Comparison of ENCODE assay signal across 17 mouse cellular contexts in genomic region chr13:84756796-84757335, GRCm38 (mm10).
DNase-seq lines count a peak whose midpoint lies in the region; ATAC-seq and TF ChIP-seq lines count a peak whose summit lies in the region.
"Had no signal": no experiment of that assay in that cellular context is flagged by ENCODE, and none has a peak within 500 bp of the region (broad histone marks: within the 10 kb centered on the region; RNA-seq: fewer than 3 reads in every experiment).

No protein-coding gene starts in this region.

- no peak for TF ChIP-seq POLR2A in cortical plate, adult 2 months (IDR thresholded peaks at IDR 0.05; ENCODE audit: extremely low read depth, insufficient read depth, low read length)

- TF ChIP-seq CTCF in cortical plate, adult 2 months (IDR thresholded peaks at IDR 0.05; ENCODE audit: extremely low read depth, insufficient read depth, low read length): no peak

- peak; percentile 20 for DNase-seq in cerebellum, adult 9-11 months
- no peak for DNase-seq in cerebellum, adult 11 months
- DNase-seq in Muller cell, postnatal 12 days (ENCODE audit: inconsistent ontology term): peak; percentile 10
- DNase-seq in hindbrain, embryonic 14.5 days (ENCODE audit: low spot score): no peak
- no peak for DNase-seq in heart, adult 18-20 months
- no peak for DNase-seq in T-cell, adult 2 months (ENCODE audit: low spot score)
- no peak for DNase-seq in kidney, adult 9 months
- DNase-seq: adrenal gland, adult 2 months; gastrocnemius, postnatal 10 days; heart, postnatal 14 days; liver; right cerebral cortex, postnatal 4 days had no signal

- H3K9ac ChIP-seq in hindbrain, embryonic 14.5 days: 0 out of 2 replicates have a peak overlapping the region, but pooled peaks have one; percentile 25
- H3K9ac ChIP-seq: embryonic facial prominence, embryonic 15.5 days; intestine, embryonic 15.5 days; lung, embryonic 15.5 days had no signal

- no peaks in the 10 kb centered on the region for H3K36me3 ChIP-seq in hindbrain, embryonic 14.5 days (replicated peaks; ENCODE audit: control insufficient read depth, insufficient read depth)
- H3K36me3 ChIP-seq: embryonic facial prominence, embryonic 15.5 days; intestine, embryonic 15.5 days; lung, embryonic 15.5 days had no signal

- no peaks in the 10 kb centered on the region for H3K9me3 ChIP-seq in hindbrain, embryonic 14.5 days (ENCODE audit: control insufficient read depth, low read length)
- H3K9me3 ChIP-seq: embryonic facial prominence, embryonic 15.5 days; intestine, embryonic 15.5 days; lung, embryonic 15.5 days had no signal

- H3K27me3 ChIP-seq in hindbrain, embryonic 14.5 days (ENCODE audit: control insufficient read depth, insufficient read depth, low read length): no peaks in the 10 kb centered on the region
- H3K27me3 ChIP-seq: embryonic facial prominence, embryonic 15.5 days; intestine, embryonic 15.5 days had no signal

- no peak for ATAC-seq in hindbrain, embryonic 14.5 days (ENCODE audit: low FRiP score)
- ATAC-seq: intestine, embryonic 15.5 days had no signal

- peak overlapping the region; percentile 98 for H3K27ac ChIP-seq in cortical plate, adult 2 months (ENCODE audit: insufficient read depth, low read length)
- peak overlapping the region; percentile 43; the same call in 1 of the 2 replicates for H3K27ac ChIP-seq in hindbrain, embryonic 14.5 days
- H3K27ac ChIP-seq: embryonic facial prominence, embryonic 15.5 days; intestine, embryonic 15.5 days; kidney, postnatal 0 days; lung, embryonic 15.5 days had no signal

- peaks cover 6% of the 10 kb centered on the region; the same call in 1 of the 2 replicates for H3K4me1 ChIP-seq in cortical plate, adult 2 months (ENCODE audit: control insufficient read depth, insufficient read depth, low read length)
- peaks cover 9% of the 10 kb centered on the region for H3K4me1 ChIP-seq in hindbrain, embryonic 14.5 days (replicated peaks; ENCODE audit: control insufficient read depth, insufficient read depth, low read length)
- H3K4me1 ChIP-seq: embryonic facial prominence, embryonic 15.5 days; intestine, embryonic 15.5 days; lung, embryonic 15.5 days had no signal

- WGBS in hindbrain, embryonic 14.5 days: 66% methylated on average over 6 of the region's 6 CpGs

- no peak overlapping the region for H3K4me3 ChIP-seq in cortical plate, adult 2 months (ENCODE audit: insufficient read depth, low read length)
- H3K4me3 ChIP-seq in hindbrain, embryonic 14.5 days (replicated peaks; ENCODE audit: low read length): no peak overlapping the region
- H3K4me3 ChIP-seq: embryonic facial prominence, embryonic 15.5 days; intestine, embryonic 15.5 days; lung, embryonic 15.5 days had no signal

- no peak overlapping the region; the same call in 1 of the 2 replicates for H3K4me2 ChIP-seq in hindbrain, embryonic 14.5 days (replicated peaks)
- H3K4me2 ChIP-seq: embryonic facial prominence, embryonic 15.5 days; intestine, embryonic 15.5 days; lung, embryonic 15.5 days had no signal

Comparison
In these comparisons a context has a peak if more than half of its experiments do, and no peak if none do; other contexts are left out.
1. DNase-seq: peak in cerebellum, adult 9-11 months (single experiment) and Muller cell, postnatal 12 days (single experiment); none in cerebellum, adult 11 months (single experiment), hindbrain, embryonic 14.5 days (single experiment), heart, adult 18-20 months (0 of 2), T-cell, adult 2 months (single experiment) and kidney, adult 9 months (single experiment).